Mouse (Mus musculus) kidney, adult 8-10 months (tissue): ENCODE results near the gene Gtpbp2.

Source experiments
- DNase-seq, 2 experiments: peaks; one replicate each; pipeline ENCODE4 v3.0.0; 2022

Gene Gtpbp2

GRCm38 (mm10) chr17:46156680-46157079, 4.2 kb upstream of the Gtpbp2 start:
- DNase-seq, result no peak

- no peak for DNase-seq
Observed at GRCm38 (mm10) chr17:46157131-46157530, 3.7 kb upstream of the Gtpbp2 start.

DNA sequence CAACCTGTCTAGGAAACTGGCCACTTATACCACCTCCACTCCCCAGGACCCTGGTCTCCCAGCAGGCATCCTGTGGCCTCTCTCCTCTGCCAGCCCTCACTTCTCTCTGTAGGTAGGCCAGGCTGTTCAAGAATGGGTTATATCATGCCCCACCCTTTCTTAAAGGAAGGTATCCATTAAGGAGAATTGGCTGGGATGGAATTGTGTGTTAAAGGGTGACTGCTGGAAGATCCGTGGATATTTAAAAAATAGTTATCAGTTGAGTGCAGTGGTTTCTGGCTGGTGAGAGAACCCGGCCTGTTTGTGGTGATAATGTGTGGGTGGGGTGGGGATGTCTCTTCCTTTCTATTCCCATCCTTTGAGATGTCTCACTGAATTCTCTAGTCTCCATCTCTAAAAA, 1.6 kb upstream of the Gtpbp2 start:
- DNase-seq, result no peak

- DNase-seq, result peak; percentile 96 to 97
Observed at GRCm38 (mm10) chr17:46160090-46160662, 656 bp upstream of the Gtpbp2 start.

DNA sequence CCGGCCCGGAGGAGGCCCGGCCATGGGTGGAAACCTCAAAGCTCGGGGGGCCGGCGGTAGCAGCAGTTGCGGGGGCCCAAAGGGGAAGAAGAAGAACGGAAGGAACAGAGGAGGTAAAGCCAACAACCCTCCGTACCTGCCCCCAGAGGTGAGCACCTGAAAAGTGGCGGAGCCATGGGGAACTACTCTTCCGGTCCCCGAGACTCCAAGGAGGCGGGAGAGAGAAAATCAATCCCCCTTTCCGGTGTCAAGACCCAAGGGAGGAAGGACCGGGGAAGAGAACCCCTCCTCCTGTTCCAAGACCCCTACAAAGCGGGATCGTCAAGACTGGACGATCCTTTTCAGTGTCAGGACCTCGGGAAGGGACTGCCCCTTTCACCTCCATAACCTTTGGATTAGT, 347 bp downstream of the Gtpbp2 start:
- DNase-seq, result peak in 1 of 2 experiments; percentile 32

DNA sequence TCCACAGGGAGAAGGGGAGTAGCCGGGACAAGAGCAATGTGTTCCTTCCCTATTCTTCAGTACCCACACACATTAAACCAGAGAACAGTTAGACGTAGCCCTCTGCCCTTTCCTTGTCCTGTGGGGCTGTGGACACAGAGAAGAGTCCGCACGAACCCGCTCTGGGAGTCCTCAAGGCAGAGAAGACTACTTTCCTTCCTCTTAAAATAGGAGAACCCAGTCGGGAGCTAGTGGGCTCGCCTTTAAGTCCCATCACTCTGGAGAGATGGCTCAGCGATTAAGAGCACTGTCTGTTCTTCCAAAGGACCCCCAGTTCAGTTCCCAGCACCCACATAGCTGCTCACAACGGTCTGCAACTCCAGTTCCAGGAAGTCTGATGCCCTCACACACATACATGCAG, 878 bp downstream of the Gtpbp2 start:
- no peak for DNase-seq

DNA sequence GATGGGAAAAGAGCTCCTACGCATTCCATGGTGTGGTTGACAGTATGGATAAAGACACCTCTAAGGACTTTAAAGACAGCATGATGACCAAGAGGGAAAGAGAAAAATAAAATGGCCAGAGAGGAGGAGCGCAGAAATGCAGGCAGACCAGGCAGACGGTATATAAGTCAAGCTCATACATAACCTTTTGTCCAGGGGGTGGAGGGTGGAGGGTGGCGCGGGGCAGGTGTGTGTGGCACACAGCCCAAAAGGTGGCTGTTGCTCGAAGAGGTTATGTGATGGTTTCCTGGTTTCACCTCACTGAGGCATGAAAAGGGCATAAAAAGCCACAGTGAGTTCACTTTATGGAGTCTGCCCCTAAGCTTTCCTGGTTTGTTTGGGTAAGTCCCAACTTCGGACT, 1.7 kb downstream of the Gtpbp2 start:
- no peak for DNase-seq

- peak; percentile 49 to 57 for DNase-seq
Observed at GRCm38 (mm10) chr17:46162951-46163421, 2.2 kb downstream of the Gtpbp2 start.

DNA sequence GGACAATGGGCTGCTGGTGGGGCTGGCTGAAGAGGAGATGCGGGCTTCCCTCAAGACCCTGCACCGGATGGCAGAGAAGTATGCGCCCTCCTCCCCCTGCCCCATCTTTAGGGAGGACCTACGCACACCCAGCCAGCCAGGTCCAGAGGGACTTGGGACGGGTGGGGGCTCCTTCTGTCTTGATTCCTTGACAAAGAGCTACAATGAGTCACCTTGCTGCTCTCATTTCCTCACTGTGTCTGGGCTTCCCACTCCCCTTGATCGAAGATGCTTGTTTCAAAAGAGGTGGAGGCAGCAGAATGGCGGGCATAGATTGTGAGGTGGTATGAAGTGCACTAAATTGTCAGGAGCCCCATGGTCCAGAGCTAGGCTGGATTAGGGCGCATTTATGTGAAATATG, 3.5 kb downstream of the Gtpbp2 start:
- no peak for DNase-seq

DNA sequence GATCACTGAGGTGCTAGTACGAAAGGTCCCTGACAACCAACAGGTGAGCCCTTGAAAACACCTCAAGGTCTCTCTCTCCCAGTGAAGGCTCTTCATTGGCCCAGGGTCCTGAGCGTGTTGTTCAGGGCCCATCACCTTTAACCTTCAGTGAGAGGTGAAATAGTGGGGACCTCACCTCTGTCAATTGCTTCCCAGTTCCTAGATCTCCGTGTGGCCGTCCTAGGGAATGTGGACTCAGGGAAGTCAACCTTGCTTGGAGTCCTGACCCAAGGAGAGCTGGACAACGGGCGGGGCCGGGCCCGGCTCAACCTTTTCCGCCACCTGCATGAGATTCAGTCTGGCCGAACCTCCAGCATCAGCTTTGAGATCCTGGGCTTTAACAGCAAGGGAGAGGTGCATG, 4.0 kb downstream of the Gtpbp2 start:
- DNase-seq, result no peak

DNA sequence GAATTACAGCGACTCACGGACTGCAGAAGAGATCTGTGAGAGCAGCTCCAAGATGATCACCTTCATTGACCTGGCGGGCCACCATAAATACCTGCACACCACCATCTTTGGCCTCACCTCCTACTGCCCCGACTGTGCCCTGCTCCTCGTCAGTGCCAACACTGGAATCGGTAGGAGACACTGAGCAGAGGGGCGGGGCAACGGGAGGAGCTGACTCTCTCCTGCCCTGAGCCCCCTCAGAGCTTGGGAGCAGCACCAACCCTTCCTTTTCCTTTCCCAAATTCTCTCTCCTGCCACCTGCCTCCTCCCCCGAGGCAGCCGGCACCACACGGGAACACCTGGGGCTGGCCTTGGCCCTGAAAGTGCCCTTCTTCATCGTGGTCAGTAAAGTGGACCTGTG, 4.6 kb downstream of the Gtpbp2 start:
- DNase-seq, result no peak

DNA sequence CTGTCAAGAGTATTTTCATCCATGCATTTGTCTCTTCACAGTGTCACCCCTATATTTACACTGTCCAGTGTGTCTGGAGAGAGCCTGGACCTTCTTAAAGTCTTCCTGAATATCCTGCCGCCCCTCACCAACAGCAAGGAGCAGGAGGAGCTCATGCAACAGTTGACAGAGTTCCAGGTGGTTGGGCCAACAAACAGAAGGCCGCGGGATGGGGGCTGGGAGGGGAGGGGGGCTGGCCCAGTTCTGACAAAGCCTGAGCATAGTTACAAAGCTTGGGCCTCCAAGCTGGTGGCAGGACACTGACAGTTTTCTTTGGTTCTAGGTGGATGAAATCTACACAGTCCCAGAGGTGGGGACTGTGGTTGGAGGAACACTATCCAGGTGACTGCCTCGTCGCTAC, 5.4 kb downstream of the Gtpbp2 start:
- DNase-seq, result no peak

GRCm38 (mm10) chr17:46167014-46167413, 6.2 kb downstream of the Gtpbp2 start:
- DNase-seq, result no peak

DNA sequence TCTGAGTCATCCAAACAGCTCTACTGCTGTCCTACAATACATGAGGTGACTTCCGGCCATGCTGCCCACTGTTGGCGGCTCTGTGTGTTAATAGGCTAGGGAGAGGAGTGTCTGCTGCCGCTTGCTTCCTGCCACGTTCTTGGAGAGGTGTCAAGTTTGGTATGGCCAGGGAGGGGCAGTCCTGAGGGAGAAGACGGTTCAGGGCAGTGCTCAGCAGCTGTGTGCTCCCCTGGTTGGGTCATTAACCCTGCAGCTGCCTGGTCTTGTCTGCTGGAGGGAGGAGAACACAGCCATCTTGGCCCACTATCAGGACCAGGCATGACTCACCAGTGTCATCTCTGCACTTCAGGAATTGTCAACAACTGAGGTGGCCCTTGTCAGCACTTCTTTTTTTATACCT, 7.5 kb downstream of the Gtpbp2 start:
- no peak for DNase-seq

DNA sequence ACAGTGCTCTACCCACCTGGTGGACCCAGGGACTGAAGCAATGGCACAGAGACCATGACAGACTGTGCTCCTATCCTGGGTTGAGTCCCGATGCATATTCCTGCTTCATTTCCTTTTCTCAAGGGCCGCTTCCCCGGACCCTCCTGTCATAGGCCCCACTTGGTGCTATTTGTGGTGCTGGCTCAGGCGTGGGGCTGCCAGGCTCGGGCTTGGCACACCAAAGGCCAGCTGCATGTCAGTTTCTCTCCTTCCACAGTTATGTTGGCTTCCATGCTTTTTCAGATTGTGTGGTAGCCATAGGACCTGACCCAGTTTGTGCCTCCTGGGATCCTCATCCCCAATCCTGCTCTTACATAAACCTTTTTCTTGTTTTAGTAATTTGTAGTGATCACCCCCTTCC, 7.9 kb downstream of the Gtpbp2 start:
- DNase-seq, result no peak

DNA sequence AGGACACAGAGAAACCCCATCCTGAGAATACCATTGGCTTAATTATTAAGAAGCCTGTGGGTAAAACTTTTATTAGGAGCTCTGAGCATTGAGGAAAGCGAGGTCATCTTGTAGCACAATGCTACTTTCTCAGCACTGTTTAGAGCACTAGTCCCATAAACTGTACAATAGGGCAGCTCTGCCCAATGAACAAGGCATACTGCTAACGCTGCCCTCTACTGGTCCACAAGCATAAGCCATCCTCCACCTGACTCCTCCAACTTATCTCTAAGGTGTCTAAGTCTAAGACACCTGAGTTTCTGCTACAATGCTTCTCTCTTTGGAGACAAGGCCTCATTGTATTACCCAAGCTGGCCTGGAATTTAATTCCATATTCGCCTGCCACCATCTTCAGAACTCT, 9.7 kb downstream of the Gtpbp2 start:
- DNase-seq, result peak in 1 of 2 experiments; percentile 31

DNA sequence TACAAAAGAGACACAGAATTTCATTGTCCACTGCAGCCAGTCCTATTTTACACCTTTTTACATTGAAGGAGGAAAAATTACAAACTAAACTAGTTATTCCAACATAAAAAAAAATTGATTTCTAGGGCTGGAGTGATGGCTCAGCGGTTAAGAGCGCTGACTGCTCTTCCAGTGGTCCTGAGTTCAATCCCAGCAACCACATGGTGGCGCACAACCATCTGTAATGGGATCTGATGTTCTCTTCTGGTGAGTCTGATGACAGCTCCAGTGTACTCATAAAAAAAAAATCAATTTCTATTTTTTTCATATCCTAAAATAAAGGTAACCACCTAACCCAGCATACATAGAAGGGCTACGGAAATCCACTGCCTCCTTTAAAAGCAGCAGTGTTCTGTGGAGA, 21.4 kb downstream of the Gtpbp2 start:
- DNase-seq, result peak in 1 of 2 experiments; percentile 46

GRCm38 (mm10) chr17:46188829-46189228, 28.0 kb downstream of the Gtpbp2 start:
- no peak for DNase-seq

DNA sequence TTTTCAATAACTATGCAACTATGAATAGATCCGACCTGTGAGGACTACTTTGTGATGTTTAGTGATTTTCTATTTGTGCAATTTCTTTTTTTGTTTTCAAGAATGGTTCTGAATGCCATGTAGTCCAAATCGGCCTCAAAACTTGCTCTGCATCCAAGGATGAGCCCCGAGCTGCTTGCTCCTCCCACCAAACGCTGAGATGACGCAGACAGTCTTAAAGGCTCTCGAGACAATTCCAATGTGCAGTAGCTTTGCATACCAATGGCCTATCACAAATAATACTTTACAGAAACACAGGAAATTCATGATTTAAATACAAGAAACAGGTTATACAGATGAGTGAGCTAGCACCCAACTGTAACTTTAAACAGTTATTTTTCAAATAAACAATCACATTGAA, 40.3 kb downstream of the Gtpbp2 start:
- DNase-seq, result no peak

DNA sequence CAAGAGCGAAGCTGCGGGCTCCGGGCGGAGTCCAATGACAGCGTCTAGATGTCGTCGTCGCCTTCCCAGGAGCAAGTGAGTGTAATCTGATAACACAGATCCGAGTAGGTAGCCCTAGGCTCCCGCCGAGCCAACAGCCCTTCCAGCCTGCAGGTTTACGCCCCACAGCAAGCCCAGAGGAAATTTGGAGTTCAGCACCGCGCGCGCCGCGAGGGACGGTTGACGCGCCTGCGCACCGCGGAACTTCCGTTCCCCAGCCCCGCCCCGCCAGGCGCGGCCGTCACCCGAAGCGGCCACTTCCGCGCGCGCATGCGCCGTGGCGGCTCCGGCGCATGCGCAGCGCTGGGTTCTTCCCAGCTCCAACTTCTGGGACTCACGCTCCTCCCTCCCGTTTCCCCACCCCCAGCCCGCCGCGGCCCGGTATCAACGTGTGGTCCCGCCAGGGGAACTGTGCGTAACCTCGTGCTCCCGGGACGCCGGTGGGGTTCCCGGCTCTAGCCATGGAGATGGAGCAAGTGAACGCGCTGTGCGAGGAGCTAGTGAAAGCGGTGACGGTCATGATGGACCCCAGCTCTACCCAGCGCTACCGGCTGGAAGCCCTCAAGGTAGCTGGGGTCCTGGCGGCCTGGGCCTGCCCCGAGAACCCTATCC, 41.7 kb downstream of the Gtpbp2 start, which contains the start of the genes Polh and Xpo5:
TSS of gene Polh (minus strand) at position 225 of the 651 bp plus-strand sequence.
TSS of gene Xpo5 (plus strand) at position 362 of the 651 bp plus-strand sequence.
- peak; percentile 91 to 92 for DNase-seq

- DNase-seq, result peak; percentile 10 to 36
Observed at GRCm38 (mm10) chr17:46203078-46203477, 42.2 kb downstream of the Gtpbp2 start.

DNA sequence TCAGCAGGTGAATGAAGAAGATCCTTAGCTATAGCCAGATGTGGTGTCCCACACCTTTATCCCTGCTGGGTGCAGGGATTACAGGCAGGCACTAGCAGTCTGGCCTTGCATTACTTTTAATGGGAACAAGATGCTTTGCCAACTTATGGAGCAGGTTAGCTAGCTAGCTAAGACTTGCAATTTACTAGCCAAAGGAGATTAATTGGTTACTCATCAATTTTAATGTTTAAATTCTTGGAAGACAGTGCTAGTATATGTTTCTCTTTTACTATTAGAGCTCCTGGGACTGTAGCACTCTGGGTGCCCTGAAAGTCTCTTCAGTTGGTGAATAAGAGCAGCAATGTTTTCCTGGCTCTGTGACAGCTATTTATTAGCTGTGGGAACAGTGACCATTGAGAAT, 45.8 kb downstream of the Gtpbp2 start:
- DNase-seq, result peak in 1 of 2 experiments; percentile 46

- DNase-seq, result peak in 1 of 2 experiments; percentile 30
Observed at GRCm38 (mm10) chr17:46210550-46210949, 49.7 kb downstream of the Gtpbp2 start.
